Mouse (Mus musculus) liver, embryonic 11.5 days (tissue): ENCODE data around the gene Pde9a. TPM values are rescaled to one million over a fixed set of nuclear protein-coding genes. Genes with fewer than 3 reads are reported as not detected.
"Not testable (repeated sequence)": the region's sequence is repeated elsewhere in the genome, so short reads cannot be mapped to it uniquely, and the experiment has no call there.

Experiments
- ATAC-seq: fragments of 200-750 bp; cut with Nextera tagmentation; replicated peaks from 2 replicates; pipeline ENCODE4 v1.8.0; 2017; ENCODE audit warnings: moderate number of reproducible peaks, mild to moderate bottlenecking, moderate TSS enrichment, moderate library complexity; ENCODE audit not compliant: low FRiP score
- DNase-seq: peaks from one replicate; pipeline ENCODE4 v3.0.0-alpha.2; 2017; ENCODE audit warnings: low spot score
- H3K27ac ChIP-seq: fragments of 300-500 bp; sonication (generic); 2 replicates; pipeline ENCODE4 v1.5.1; 2014; ENCODE audit warnings: mild to moderate bottlenecking, low read depth, low read length, control low read depth
- H3K27me3 ChIP-seq: fragments of 300-500 bp; sonication (generic); replicated peaks from 2 replicates; pipeline ENCODE4 v1.6.1; 2014; ENCODE audit warnings: low read length, mixed read lengths; ENCODE audit not compliant: control insufficient read depth, insufficient read depth
- H3K36me3 ChIP-seq: fragments of 300-500 bp; sonication (generic); 2 replicates; pipeline ENCODE4 v1.6.1; 2014; ENCODE audit warnings: mild to moderate bottlenecking, low read length, moderate library complexity, mixed read lengths; ENCODE audit not compliant: control insufficient read depth, insufficient read depth
- H3K4me1 ChIP-seq: fragments of 300-500 bp; sonication (generic); replicated peaks from 2 replicates; pipeline ENCODE4 v1.6.1; 2014; ENCODE audit warnings: low read length, mixed read lengths; ENCODE audit not compliant: control insufficient read depth, insufficient read depth
- H3K4me2 ChIP-seq: fragments of 300-500 bp; sonication (generic); 2 replicates; pipeline ENCODE4 v1.6.1; 2014; ENCODE audit warnings: mild to moderate bottlenecking, control low read depth, moderate library complexity
- H3K4me3 ChIP-seq: fragments of 300-500 bp; sonication (generic); 2 replicates; pipeline ENCODE4 v1.5.1; 2014; ENCODE audit warnings: low read depth, low read length, control low read depth
- H3K9ac ChIP-seq: fragments of 300-500 bp; sonication (generic); 2 replicates; pipeline ENCODE4 v1.6.1; 2014; ENCODE audit warnings: low read depth, low read length, control low read depth
- H3K9me3 ChIP-seq: fragments of 300-500 bp; sonication (generic); 2 replicates; pipeline ENCODE4 v1.6.1; 2016; ENCODE audit warnings: low read length, inconsistent platforms, mixed read lengths; ENCODE audit not compliant: control insufficient read depth
- WGBS: fragments of 180-500 bp; shearing (Covaris S2); extraction: QIAGEN DNeasy Blood & Tissue Kit; methylation state at CpG from one replicate; pipeline ENCODE4 v1.1.7; 2014; 5-methylcytosine and 5-hydroxymethylcytosine counted together
- polyA plus RNA-seq: library from polyadenylated mRNA; unstranded; fragments of >200 nt; fragmentation: Nextera tagmentation; extraction: Ambion mirVana; gene quantifications from 2 replicates; pipeline ENCODE4 v1.2.1, GENCODE M21; 2014

Gene Pde9a
- polyA plus RNA-seq, 1 experiment from 2014 or later, result 10.4 TPM

DNA sequence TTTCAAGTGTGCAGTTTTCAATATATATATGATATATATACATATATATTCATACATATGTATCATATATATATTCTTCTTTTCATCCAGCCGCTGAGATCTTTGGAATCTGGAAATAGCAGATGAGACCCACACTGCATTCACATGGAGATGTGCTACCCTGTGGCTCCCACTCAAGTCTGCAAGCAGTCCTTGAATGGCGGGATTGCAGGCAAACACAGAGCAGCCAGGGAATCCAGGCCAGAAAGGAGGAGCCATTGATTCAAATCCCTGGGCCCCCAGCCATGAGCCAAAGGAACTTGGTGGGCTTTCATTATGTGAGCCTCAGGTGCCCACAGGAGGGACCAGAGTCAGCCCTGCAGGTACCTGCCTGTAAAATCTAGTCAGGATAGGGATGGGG is 32.8 kb upstream of the Pde9a start:
- Histone ChIP-seq H3K9me3 (no peaks in the 10 kb centered on the region), H3K27ac (no peak overlapping the region), H3K36me3 (no peaks in the 10 kb centered on the region), H3K4me3 (no peak overlapping the region), H3K4me2 (no peak overlapping the region), H3K9ac (no peak overlapping the region), H3K27me3 (no peaks in the 10 kb centered on the region), H3K4me1 (peaks cover 7% of the 10 kb centered on the region; the same call in 1 of the 2 replicates)
- no peak for ATAC-seq
- no peak for DNase-seq
- WGBS, result 89% methylated on average over 2 of the region's 2 CpGs

DNA sequence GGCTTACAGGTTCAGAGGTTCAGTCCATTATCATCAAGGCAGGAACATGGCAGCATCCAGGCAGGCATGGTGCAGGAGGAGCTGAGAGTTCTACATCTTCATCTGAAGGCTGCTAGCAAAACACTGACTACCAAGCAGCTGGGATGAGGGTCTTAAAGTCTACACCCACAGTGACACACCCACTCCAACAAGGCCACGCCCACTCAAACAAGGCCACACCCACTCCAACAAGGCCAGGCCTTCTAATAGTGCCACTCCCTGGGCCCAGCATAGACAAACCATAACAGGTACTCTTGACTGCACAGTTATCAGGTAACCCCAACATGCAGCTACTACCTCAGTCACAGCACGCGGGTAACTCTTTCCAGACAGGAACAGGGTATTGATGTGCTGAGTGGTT is 31.3 kb upstream of the Pde9a start:
- not testable (repeated sequence) for ATAC-seq, H3K9me3 ChIP-seq, H3K4me1 ChIP-seq, H3K27me3 ChIP-seq, H3K4me3 ChIP-seq, DNase-seq, H3K9ac ChIP-seq, H3K27ac ChIP-seq, H3K36me3 ChIP-seq, H3K4me2 ChIP-seq
- 70% methylated on average over 3 of the region's 3 CpGs for WGBS

DNA sequence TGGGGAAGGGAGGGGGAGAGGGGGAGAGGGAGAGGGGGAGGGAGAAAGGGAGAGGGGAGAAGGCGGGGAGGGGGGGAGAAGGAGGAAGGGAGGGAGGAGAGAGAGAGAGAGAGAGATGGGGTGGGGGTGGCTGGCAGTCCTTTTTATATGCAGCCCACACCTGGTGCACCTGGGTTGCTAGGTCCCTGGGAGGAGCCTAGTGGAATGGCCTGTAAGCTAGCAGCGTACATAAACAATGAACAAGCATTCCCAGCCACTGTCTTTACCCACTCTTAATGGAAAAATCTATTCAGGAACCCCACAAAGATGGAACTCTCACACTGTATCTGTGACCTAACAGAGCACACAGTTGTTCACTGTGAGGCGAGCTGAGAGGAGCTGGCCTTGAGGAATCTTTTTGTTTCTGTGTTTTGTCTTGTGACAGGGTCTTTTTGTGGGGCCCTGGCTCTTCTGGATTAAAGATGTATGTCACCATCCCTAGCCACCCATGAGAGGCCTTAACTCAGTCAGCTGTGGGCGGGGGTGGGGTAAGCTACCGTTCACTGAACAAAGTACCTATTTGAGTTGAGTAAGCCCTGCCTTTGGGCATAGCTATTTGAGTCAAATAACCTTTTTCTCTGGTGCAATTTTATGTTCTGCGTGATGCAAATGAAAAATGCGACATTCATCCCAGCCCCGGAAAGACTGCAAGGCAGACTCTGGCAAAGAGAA is 30.1 kb upstream of the Pde9a start:
- DNase-seq (no peak), ATAC-seq (no peak)
- H3K9me3 ChIP-seq, result no peaks in the 10 kb centered on the region
- WGBS, result 58% methylated on average over 7 of the region's 8 CpGs
- no peaks in the 10 kb centered on the region for H3K36me3 ChIP-seq
- no peaks in the 10 kb centered on the region for H3K27me3 ChIP-seq
- H3K27ac ChIP-seq, result no peak overlapping the region
- no peak overlapping the region for H3K4me2 ChIP-seq
- H3K9ac ChIP-seq, result no peak overlapping the region
- H3K4me3 ChIP-seq, result no peak overlapping the region
- H3K4me1 ChIP-seq, result peaks cover 7% of the 10 kb centered on the region; the same call in 1 of the 2 replicates

DNA sequence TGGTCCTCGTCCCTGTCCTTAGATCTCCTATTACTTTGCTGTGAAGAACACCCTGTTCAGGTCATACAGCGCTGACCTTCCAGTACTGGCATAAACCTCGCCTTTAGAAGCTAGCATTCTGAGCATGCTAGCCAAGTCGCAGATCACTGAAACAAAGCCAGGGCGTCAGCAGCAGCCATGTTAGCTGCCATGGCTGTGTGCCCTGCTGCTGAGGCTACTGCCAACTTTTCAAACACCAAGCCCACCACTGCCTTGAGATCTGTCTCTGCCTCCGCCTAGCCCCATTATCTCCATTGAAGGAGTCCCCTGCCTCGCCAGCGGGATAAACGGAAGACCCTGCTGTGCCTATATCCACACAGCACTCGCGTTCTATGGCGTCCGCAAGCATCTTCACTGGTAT is 25.4 kb upstream of the Pde9a start:
- ATAC-seq (no peak), DNase-seq (no peak)
- H3K4me2 ChIP-seq, result no peak overlapping the region
- no peaks in the 10 kb centered on the region for H3K27me3 ChIP-seq
- no peaks in the 10 kb centered on the region for H3K9me3 ChIP-seq
- no peaks in the 10 kb centered on the region for H3K36me3 ChIP-seq
- H3K9ac ChIP-seq, result no peak overlapping the region
- H3K27ac ChIP-seq, result no peak overlapping the region
- H3K4me1 ChIP-seq, result peaks cover 7% of the 10 kb centered on the region; the same call in 1 of the 2 replicates
- H3K4me3 ChIP-seq, result no peak overlapping the region
- 85% methylated on average over 13 of the region's 13 CpGs for WGBS

DNA sequence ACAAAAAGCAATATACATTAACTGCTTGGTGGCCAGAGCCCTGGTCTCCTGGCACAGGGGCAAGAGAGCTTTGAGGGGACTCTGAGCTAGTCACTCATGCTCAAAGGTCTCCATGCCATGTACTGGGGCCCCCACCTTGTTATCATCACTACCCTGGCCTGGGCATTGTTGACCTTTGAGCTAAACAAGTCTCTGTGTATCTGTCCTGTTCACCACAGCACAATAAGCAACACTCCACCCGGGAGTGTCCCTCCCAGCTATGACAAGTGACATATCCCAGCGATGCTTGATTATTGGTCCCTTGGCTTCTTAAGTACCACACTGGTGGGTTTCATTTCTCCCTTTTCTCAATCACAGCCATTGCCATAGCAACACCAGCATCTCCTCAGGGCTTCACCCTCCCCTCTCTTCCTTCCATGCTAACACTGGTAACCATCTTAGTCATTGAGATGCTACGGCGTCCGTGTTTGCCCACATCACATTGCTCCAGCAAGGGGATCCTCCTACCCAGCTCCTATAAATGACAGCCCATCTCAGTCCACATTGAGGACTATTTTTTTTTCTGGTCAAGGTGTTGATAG is 20.3 kb upstream of the Pde9a start:
- Histone ChIP-seq H3K4me2 (no peak overlapping the region), H3K27me3 (no peaks in the 10 kb centered on the region), H3K9ac (no peak overlapping the region), H3K9me3 (no peaks in the 10 kb centered on the region), H3K4me1 (no peaks in the 10 kb centered on the region), H3K4me3 (no peak overlapping the region), H3K36me3 (no peaks in the 10 kb centered on the region), H3K27ac (no peak overlapping the region)
- 81% methylated on average over 5 of the region's 5 CpGs for WGBS
- DNase-seq (no peak), ATAC-seq (no peak)

DNA sequence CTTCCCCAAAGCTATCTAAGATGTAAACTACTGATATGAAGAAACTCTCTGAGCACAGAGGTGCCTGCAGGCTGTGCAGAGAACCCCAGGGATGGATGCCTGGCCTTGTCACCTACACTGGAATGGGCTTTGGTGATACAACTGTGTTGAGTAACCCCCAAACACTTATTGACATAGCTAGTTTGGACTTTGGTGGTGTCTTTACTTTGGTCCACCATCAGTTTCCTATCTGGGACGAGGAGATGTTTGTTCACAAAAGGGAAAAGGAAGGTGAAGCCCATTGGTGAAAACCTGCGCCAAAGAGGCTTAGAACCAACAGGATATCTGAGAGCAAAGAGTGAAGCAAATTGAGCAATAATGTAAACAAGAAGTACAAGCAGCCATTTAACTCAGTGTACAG is 15.8 kb upstream of the Pde9a start:
- no peak for ATAC-seq
- no peak for DNase-seq

DNA sequence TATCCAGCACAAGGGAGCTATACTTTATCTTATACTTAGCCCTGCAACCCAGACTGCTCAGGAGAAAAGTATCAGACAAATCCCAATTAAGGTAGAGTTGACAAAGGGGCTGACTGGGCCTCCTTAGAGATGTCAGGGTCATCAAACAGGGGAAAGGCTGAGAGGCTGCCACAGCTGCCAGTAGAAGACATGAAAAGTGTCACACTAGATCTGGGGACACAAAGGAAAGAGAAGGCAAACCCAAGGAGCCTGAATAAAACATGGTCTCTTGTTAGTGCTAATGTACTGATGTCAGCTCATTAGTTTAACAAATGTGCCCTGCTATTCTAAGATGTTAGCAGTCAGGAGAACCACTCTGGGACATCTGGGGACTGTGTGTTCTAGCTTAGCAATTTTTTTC is 15.1 kb upstream of the Pde9a start:
- Histone ChIP-seq H3K9ac (no peak overlapping the region), H3K27me3 (no peaks in the 10 kb centered on the region), H3K27ac (no peak overlapping the region), H3K4me2 (no peak overlapping the region), H3K36me3 (no peaks in the 10 kb centered on the region), H3K9me3 (no peaks in the 10 kb centered on the region), H3K4me1 (no peaks in the 10 kb centered on the region), H3K4me3 (no peak overlapping the region)
- no peak for DNase-seq
- no peak for ATAC-seq

More for the DNA sequence above, 15.8 kb upstream of the Pde9a start:
- no peaks in the 10 kb centered on the region for H3K9me3 ChIP-seq
- no peak overlapping the region for H3K4me3 ChIP-seq
- no peak overlapping the region for H3K27ac ChIP-seq
- H3K4me1 ChIP-seq, result no peaks in the 10 kb centered on the region
- no peaks in the 10 kb centered on the region for H3K36me3 ChIP-seq
- no peak overlapping the region for H3K9ac ChIP-seq
- 57% methylated on average over 2 of the region's 2 CpGs for WGBS
- no peaks in the 10 kb centered on the region for H3K27me3 ChIP-seq
- no peak overlapping the region for H3K4me2 ChIP-seq

DNA sequence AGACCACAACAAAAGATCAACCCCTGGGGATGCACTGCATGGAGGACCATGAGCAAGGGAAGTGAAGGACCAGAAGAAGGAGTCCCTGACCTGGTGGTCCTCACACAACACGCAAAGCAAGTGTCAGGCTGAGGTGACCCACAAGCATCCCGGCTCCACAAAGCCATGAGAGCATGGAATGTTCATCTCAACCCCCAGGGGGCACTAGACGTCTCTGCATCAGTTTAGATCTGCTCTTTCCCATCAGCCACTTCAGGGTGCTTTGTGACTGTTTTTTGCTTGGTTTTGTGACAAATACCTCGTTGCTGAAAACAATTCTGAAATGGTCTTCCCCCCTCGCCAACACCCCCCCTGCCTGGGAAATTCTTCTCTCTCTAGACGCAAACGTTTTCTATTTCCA is 8.0 kb upstream of the Pde9a start:
- ATAC-seq (no peak), DNase-seq (no peak)
- H3K36me3 ChIP-seq, result no peaks in the 10 kb centered on the region
- no peak overlapping the region for H3K27ac ChIP-seq
- no peaks in the 10 kb centered on the region for H3K27me3 ChIP-seq
- no peak overlapping the region for H3K4me2 ChIP-seq
- 12% methylated on average over 7 of the region's 7 CpGs for WGBS
- H3K4me3 ChIP-seq, result no peak overlapping the region
- no peaks in the 10 kb centered on the region for H3K4me1 ChIP-seq
- H3K9me3 ChIP-seq, result no peaks in the 10 kb centered on the region
- H3K9ac ChIP-seq, result no peak overlapping the region

DNA sequence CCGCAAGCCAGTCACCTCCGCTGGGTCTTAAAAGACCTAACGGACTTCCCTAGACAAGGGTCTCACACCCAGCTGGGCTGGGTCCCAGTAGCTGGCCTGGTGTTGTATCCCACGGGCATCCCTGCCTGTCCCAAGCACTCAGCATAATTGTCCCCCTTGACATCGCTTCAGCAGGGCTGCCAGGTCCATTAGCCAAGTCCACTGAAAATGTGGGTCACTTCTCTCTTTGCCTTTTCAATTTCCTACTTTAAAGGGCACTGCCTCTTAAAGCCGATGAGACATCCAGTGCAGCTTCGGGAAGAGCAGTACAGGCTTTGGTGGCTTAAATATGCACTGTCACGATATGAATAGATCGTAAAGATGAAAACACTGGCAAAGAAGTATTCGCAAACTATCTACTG is 7.6 kb upstream of the Pde9a start:
- 70% methylated on average over 10 of the region's 10 CpGs for WGBS
- Histone ChIP-seq H3K4me3 (no peak overlapping the region), H3K4me1 (no peaks in the 10 kb centered on the region), H3K27ac (no peak overlapping the region), H3K9me3 (no peaks in the 10 kb centered on the region), H3K9ac (no peak overlapping the region), H3K4me2 (no peak overlapping the region), H3K27me3 (no peaks in the 10 kb centered on the region), H3K36me3 (no peaks in the 10 kb centered on the region)
- ATAC-seq (no peak), DNase-seq (no peak)
